Mouse (Mus musculus): Measurements from ENCODE around the gene Phtf2. TPM values are rescaled to one million over a fixed set of nuclear protein-coding genes. Genes with fewer than 3 reads are reported as not detected.

Phtf2 gene
- polyA plus RNA-seq (2015; fragmentation: Nextera tagmentation; extraction: Ambion mirVana): 10.6 and 12.0 TPM in 2 replicates

- WGBS: under 1% methylated on average over 77 of the region's 94 CpGs
- peak within 1 kb of the TSS; percentile 71 for H3K4me2 ChIP-seq
- peaks cover 7% of the 10 kb centered on the region for H3K4me1 ChIP-seq
- H3K4me3 ChIP-seq (replicated peaks): peak within 1 kb of the TSS; percentile 86
- H3K27me3 ChIP-seq (replicated peaks): no peaks in the 10 kb centered on the region
- no peaks in the 10 kb centered on the region for H3K36me3 ChIP-seq
- peak within 1 kb of the TSS; percentile 93 for H3K27ac ChIP-seq
- ATAC-seq (ENCODE audit: insufficient read depth, low FRiP score, low read depth): peak; percentile 99
- no peaks in the 10 kb centered on the region for H3K9me3 ChIP-seq
- peak within 1 kb of the TSS; percentile 74 for H3K9ac ChIP-seq
These were observed at the start of gene Phtf2, which contains the start of gene Tmem60 for GRCm38 (mm10) chr5:20881915-20882800. Phtf2 (minus strand) TSS chr5:20882124. Tmem60 (plus strand) TSS chr5:20882191.

GRCm38 (mm10) chr5:20931300-20931699 is 49.4 kb upstream of the Phtf2 start:
- ATAC-seq (ENCODE audit: insufficient read depth, low FRiP score, low read depth): peak; percentile 56; the same call in 1 of the 2 replicates
- Histone ChIP-seq H3K4me3 (replicated peaks) (no peak overlapping the region), H3K27ac (no peak overlapping the region), H3K4me2 (no peak overlapping the region), H3K27me3 (replicated peaks) (no peaks in the 10 kb centered on the region), H3K36me3 (no peaks in the 10 kb centered on the region), H3K9me3 (no peaks in the 10 kb centered on the region), H3K4me1 (0 out of 2 replicates have a peak, but pooled peaks cover 4% of the 10 kb centered on the region), H3K9ac (no peak overlapping the region)
- 70% methylated on average over 3 of the region's 3 CpGs for WGBS

GRCm38 (mm10) chr5:20930430-20930829 is 48.5 kb upstream of the Phtf2 start:
- no peaks in the 10 kb centered on the region for H3K36me3 ChIP-seq
- H3K9ac ChIP-seq: no peak overlapping the region
- H3K9me3 ChIP-seq: no peaks in the 10 kb centered on the region
- no peak overlapping the region for H3K4me2 ChIP-seq
- no peaks in the 10 kb centered on the region for H3K27me3 ChIP-seq (replicated peaks)
- H3K27ac ChIP-seq: peak overlapping the region; percentile 36; the same call in 1 of the 2 replicates
- H3K4me3 ChIP-seq (replicated peaks): no peak overlapping the region
- no peak for ATAC-seq (ENCODE audit: insufficient read depth, low FRiP score, low read depth)
- 0 out of 2 replicates have a peak, but pooled peaks cover 4% of the 10 kb centered on the region for H3K4me1 ChIP-seq

GRCm38 (mm10) chr5:20929669-20930151 is 47.8 kb upstream of the Phtf2 start:
- Histone ChIP-seq H3K4me3 (replicated peaks) (no peak overlapping the region), H3K9me3 (no peaks in the 10 kb centered on the region), H3K4me1 (0 out of 2 replicates have a peak, but pooled peaks cover 4% of the 10 kb centered on the region), H3K4me2 (no peak overlapping the region), H3K9ac (no peak overlapping the region), H3K27me3 (replicated peaks) (no peaks in the 10 kb centered on the region), H3K27ac (0 out of 2 replicates have a peak overlapping the region, but pooled peaks have one; percentile 36), H3K36me3 (no peaks in the 10 kb centered on the region)
- ATAC-seq (ENCODE audit: insufficient read depth, low FRiP score, low read depth): peak; percentile 39; the same call in 1 of the 2 replicates
- 55% methylated on average over 6 of the region's 6 CpGs for WGBS

GRCm38 (mm10) chr5:20925451-20925850 is 43.5 kb upstream of the Phtf2 start:
- no peak overlapping the region for H3K4me3 ChIP-seq (replicated peaks)
- H3K4me2 ChIP-seq: no peak overlapping the region
- H3K9ac ChIP-seq: no peak overlapping the region
- H3K27ac ChIP-seq: no peak overlapping the region
- H3K27me3 ChIP-seq (replicated peaks): no peaks in the 10 kb centered on the region
- 67% methylated on average over 3 of the region's 3 CpGs for WGBS
- H3K4me1 ChIP-seq: 0 out of 2 replicates have a peak, but pooled peaks cover 4% of the 10 kb centered on the region
- ATAC-seq (ENCODE audit: insufficient read depth, low FRiP score, low read depth): no peak
- H3K9me3 ChIP-seq: no peaks in the 10 kb centered on the region
- no peaks in the 10 kb centered on the region for H3K36me3 ChIP-seq

- no peaks in the 10 kb centered on the region for H3K36me3 ChIP-seq
- no peaks in the 10 kb centered on the region for H3K9me3 ChIP-seq
- H3K4me3 ChIP-seq (replicated peaks): no peak overlapping the region
- ATAC-seq (ENCODE audit: insufficient read depth, low FRiP score, low read depth): no peak
- no peaks in the 10 kb centered on the region for H3K27me3 ChIP-seq (replicated peaks)
- no peaks in the 10 kb centered on the region for H3K4me1 ChIP-seq
- no peak overlapping the region for H3K4me2 ChIP-seq
- H3K27ac ChIP-seq: no peak overlapping the region
- 71% methylated on average over 3 of the region's 3 CpGs for WGBS
- H3K9ac ChIP-seq: no peak overlapping the region
These were observed 42.7 kb upstream of the Phtf2 start for GRCm38 (mm10) chr5:20924608-20925007.

- Histone ChIP-seq H3K4me3 (replicated peaks) (no peak overlapping the region), H3K4me1 (no peaks in the 10 kb centered on the region), H3K36me3 (no peaks in the 10 kb centered on the region), H3K4me2 (no peak overlapping the region), H3K9me3 (no peaks in the 10 kb centered on the region), H3K9ac (no peak overlapping the region), H3K27me3 (replicated peaks) (no peaks in the 10 kb centered on the region), H3K27ac (no peak overlapping the region)
- no peak for ATAC-seq (ENCODE audit: insufficient read depth, low FRiP score, low read depth)
- 91% methylated on average over 9 of the region's 9 CpGs for WGBS
These were observed 37.6 kb upstream of the Phtf2 start for GRCm38 (mm10) chr5:20919566-20919965.

GRCm38 (mm10) chr5:20918967-20919366 is 37.0 kb upstream of the Phtf2 start:
- no peak overlapping the region for H3K27ac ChIP-seq
- no peak overlapping the region for H3K4me2 ChIP-seq
- no peaks in the 10 kb centered on the region for H3K9me3 ChIP-seq
- H3K9ac ChIP-seq: no peak overlapping the region
- no peak overlapping the region for H3K4me3 ChIP-seq (replicated peaks)
- ATAC-seq (ENCODE audit: insufficient read depth, low FRiP score, low read depth): no peak
- WGBS: 95% methylated on average over 4 of the region's 4 CpGs
- no peaks in the 10 kb centered on the region for H3K4me1 ChIP-seq
- H3K27me3 ChIP-seq (replicated peaks): no peaks in the 10 kb centered on the region
- no peaks in the 10 kb centered on the region for H3K36me3 ChIP-seq

- WGBS: 71% methylated on average over 11 of the region's 11 CpGs
- no peaks in the 10 kb centered on the region for H3K4me1 ChIP-seq
- ATAC-seq (ENCODE audit: insufficient read depth, low FRiP score, low read depth): no peak
These were observed 31.7 kb upstream of the Phtf2 start for GRCm38 (mm10) chr5:20913372-20914275.

GRCm38 (mm10) chr5:20911741-20912140 is 29.8 kb upstream of the Phtf2 start:
- no peaks in the 10 kb centered on the region for H3K27me3 ChIP-seq (replicated peaks)
- no peak overlapping the region for H3K9ac ChIP-seq
- no peaks in the 10 kb centered on the region for H3K9me3 ChIP-seq
- no peaks in the 10 kb centered on the region for H3K36me3 ChIP-seq
- H3K4me1 ChIP-seq: no peaks in the 10 kb centered on the region
- 80% methylated on average over 2 of the region's 2 CpGs for WGBS
- no peak overlapping the region for H3K4me3 ChIP-seq (replicated peaks)
- no peak overlapping the region for H3K4me2 ChIP-seq
- no peak for ATAC-seq (ENCODE audit: insufficient read depth, low FRiP score, low read depth)
- no peak overlapping the region for H3K27ac ChIP-seq

More at GRCm38 (mm10) chr5:20913372-20914275, 31.7 kb upstream of the Phtf2 start:
- Histone ChIP-seq H3K4me3 (replicated peaks) (no peak overlapping the region), H3K36me3 (no peaks in the 10 kb centered on the region), H3K4me2 (no peak overlapping the region), H3K9me3 (no peaks in the 10 kb centered on the region), H3K27ac (no peak overlapping the region), H3K27me3 (replicated peaks) (no peaks in the 10 kb centered on the region), H3K9ac (no peak overlapping the region)

- H3K4me1 ChIP-seq: no peaks in the 10 kb centered on the region
- ATAC-seq (ENCODE audit: insufficient read depth, low FRiP score, low read depth): no peak
- H3K36me3 ChIP-seq: peaks cover 3% of the 10 kb centered on the region; the same call in 1 of the 2 replicates
- no peak overlapping the region for H3K27ac ChIP-seq
- H3K27me3 ChIP-seq (replicated peaks): no peaks in the 10 kb centered on the region
- no peak overlapping the region for H3K9ac ChIP-seq
- WGBS: 94% methylated on average over 7 of the region's 7 CpGs
- no peak overlapping the region for H3K4me3 ChIP-seq (replicated peaks)
- H3K9me3 ChIP-seq: no peaks in the 10 kb centered on the region
- H3K4me2 ChIP-seq: no peak overlapping the region
These were observed 24.3 kb upstream of the Phtf2 start for GRCm38 (mm10) chr5:20906191-20906590.

All from stomach, embryonic 15.5 days (tissue).